Mouse (Mus musculus) frontal cortex, postnatal 25 days (tissue): ENCODE measurements around the gene Csk.

Source experiments
- DNase-seq, 2 experiments: peaks; one replicate each; pipeline ENCODE4 v3.0.0; 2022; ENCODE audit warnings: low spot score in 2 of 2

The Csk gene

GRCm38 (mm10) chr9:57638651-57639459 is 14.6 kb downstream of the Csk start:
- DNase-seq: no peak

DNA sequence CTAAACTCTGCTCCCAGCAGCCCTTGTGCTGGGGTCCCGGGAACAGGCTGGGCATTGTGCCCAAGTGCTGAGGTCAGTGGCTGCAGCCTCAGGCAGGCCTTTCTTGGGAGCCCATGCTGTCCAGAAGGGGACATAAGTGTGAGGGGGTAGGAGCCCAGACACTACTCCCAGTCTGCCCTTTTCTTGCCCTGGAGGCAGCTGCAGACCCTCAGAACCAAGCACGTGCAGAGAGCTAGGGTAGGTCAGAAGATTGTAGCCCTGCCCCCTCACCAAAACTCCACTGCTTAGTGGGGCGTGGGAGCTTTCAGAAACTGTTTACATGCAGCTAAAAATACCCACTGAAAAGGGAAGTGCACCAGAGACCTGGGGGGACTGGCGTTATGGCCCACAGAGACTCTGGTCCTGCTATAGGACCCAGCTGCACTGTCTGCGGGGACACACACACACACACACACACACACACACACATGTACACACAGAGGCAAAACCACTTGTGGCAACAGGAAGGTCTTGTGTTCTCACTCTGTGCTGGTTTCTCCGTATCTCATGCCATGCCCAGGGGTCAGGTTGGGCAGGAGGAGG is 15.6 kb downstream of the Csk start:
- DNase-seq: no peak

- DNase-seq: no peak
These were observed 16.2 kb downstream of the Csk start for GRCm38 (mm10) chr9:57637272-57637671.

GRCm38 (mm10) chr9:57633481-57634024 is 19.9 kb downstream of the Csk start:
- peak in 1 of 2 experiments; percentile 32 for DNase-seq

DNA sequence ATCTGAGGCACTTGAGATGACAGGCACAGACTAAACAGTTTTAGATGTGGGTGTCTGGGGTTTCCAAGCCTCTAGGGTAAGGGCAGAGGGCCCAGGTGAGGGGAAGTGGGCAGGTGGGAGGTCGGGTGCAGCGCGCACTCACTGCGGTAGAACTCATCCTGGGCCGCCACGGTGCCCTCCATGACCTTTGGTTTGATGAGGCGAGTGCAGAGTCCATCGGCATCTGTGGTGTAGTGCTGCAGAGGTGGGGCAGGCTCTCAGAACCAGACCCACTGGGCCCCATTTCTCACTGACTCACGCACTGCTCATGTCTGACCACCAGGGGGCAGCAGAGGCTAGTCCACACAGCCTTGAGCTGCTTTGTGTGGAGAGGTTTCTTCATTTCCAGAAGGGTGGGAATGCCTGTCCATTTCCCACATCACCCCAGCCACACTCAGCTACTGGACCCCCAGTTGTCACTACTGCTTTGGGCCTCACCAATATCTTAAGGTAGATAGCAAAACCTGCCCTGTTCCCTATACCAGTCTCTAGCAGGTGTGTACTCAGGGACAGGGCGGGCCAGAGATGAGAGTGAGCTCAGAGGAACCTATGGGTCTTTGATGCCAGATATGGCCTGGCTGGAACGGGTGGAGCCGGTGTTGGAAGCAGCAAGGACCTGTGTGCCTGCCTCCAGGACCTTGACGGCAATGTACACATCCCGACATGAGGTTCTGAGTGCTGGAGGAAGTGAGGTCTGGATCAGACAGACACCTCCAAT is 24.1 kb downstream of the Csk start:
- DNase-seq: peak; percentile 56 to 68

- DNase-seq: no peak
These were observed 24.7 kb downstream of the Csk start for GRCm38 (mm10) chr9:57628717-57629116.

GRCm38 (mm10) chr9:57627892-57628291 is 25.5 kb downstream of the Csk start:
- no peak for DNase-seq

GRCm38 (mm10) chr9:57627191-57627590 is 26.2 kb downstream of the Csk start:
- DNase-seq: no peak

DNA sequence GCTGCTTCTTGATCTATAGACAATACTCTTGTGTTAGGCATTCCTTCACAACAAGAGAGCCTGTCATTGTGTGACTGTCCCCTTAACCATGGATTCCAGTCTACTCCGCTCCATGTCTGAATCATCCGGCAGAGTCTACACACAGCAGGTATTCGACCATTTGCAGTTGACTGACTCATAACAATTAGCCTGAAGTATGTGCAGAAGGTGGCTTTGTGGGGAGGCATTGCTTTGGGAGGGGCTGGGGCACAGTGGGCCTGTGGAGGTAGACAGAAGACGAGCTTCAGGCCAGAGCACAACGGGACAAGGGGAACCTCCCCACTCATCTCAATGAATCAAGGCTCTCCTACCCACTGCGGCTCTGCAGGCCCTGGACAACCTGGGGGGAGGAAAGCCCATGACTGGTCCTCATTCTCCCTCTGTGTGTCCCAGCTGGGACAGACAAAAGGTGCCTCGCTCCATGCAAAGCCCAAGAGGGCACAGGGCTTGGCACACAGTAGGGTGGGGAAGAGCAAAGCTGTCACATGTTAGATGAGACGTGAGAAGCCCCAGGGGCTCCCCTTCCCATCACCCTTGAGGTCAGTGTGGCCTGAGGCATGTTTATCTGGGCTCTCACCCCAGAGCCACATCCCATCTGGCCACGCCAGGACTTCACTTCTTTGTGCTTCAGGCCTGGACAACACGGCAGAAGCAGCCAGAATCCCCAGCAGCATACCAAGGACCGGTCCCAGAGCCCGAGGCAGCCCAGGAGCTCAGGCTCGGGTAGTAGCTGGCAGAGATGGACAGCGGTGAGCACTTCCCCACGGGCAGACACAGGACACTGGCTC is 27.5 kb downstream of the Csk start:
- DNase-seq: no peak

- DNase-seq: no peak
These were observed 29.1 kb downstream of the Csk start for GRCm38 (mm10) chr9:57624295-57624694.

- no peak for DNase-seq
These were observed 32.8 kb downstream of the Csk start, which contains the start of gene Lman1l for GRCm38 (mm10) chr9:57620674-57621073. Gene Lman1l, minus strand, starts transcription at chr9:57620774.

DNA sequence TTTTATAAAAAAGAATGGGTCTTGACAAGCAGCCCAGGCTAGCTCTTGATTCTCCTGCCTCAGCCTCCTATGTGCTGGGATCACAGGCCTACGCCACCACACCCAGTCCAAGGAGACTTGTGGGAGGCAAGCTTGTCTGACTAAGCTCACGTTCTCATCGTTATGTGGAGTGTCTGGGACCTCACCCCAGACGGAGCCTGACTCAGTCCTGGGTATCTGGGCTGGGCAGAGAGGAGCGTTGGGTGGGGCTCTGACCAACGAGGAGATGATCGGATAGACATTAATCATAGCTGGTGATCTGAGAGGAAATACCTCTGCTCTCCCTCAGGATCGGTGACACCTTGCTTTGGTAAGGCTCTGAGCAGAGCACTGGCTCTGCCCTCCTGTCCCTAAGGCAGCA is 34.6 kb downstream of the Csk start:
- DNase-seq: no peak

DNA sequence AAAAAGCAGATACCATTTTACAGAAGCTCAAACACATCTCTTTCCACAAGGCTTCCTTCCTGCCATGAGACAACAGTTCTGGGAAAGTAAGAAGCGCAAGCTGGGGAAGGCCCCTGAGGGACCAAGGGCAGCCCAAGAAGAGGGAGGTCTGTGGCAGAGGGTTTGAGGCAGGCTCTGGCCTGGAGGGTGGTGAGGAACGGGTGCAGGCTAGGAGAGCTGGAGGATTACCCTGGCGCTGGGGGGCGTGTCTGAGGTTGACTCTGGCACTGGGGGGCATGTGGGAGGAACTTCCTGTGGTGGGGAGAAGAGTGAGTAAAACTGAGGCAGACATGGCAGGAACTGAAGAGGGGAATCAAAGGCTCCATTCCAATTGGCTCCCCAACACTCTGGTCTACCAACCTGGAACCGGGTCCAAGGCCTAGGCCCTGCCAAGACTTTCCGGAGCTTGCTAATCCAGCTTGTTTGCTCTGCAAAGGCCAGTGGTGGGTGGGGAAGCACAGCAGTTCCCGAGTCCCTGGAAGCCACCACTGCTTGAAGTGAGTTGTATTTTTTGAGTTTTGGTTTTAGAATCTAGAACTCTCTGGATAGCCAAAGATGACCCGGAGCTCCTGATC is 35.8 kb downstream of the Csk start:
- no peak for DNase-seq

DNA sequence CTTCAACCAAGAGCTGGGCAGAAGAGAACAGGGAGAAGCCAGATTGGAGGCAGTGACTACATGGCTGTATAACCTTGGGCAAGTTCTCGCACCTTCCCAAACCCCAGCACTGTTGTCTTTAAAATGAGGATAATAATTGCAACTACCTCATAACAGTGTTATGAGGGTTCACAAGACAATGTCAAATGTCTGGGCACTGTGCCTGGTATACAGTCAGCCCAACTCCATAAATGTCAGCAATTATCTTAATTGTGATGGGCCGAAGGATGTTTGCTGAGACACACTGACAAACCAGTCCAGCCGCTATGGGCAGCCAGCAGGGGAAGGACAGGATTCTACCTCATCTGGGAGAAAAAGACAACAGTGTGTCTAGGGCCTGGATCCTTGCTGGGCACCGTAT is 38.6 kb downstream of the Csk start:
- DNase-seq: no peak

DNA sequence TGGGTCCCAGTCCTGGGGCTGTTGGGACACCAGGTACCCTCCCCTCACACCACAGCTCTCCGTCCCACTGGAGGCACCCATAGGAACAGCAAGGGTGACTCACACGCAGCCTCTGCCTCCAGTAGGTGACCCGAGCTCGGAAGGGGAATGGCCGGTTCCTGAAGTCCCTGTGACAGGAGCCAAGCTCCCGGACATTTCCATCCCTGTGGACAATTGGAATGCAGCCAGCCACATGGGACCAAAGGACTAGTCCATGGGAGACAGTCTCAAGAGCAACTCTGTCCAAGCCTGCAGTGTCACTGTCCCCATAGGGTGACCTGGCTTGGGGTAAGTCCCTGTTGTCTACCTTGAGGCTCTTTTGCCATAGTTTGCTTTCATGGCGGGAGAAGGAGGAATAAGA is 39.5 kb downstream of the Csk start:
- no peak for DNase-seq

DNA sequence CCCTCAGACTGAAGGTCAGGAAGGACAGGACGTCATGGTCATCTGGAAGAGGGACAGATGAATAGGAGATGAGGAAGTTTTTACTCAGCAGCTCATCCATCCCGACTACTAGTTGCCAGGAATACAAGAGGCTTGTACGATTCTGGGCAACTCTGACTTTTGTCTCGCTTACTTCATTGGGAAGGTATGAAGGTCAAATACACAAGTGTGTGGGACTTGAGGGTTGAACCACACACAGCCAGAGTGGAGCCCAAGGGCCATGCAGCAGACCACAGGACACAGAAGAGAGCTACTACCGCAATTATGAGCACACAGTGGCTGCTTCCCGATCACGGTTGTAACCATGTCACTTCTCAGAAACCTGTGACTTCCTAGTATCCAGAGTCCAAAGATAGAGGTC is 40.8 kb downstream of the Csk start:
- no peak for DNase-seq

DNA sequence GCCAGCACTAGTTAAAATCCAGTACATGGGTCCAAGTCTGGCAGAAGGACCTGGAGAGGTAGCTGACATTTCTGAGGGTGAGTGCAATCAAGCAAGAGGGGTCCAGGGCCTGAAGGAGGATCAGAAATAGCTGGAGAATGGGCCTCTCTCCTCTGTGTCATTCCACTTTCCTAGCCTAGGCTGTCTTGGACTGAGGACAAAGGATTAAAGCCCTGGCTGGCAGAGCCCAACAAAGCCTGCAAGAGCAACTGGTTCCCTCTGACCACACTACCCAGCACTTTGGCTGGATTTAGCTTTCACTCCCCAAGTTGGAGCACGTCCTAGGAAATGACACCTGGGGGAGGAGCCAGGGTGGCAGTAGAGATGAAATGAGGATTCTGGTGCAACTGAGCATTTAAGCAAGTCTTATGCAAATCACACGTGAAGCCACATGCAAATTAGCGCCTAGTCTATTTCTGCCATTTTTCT is 43.0 kb downstream of the Csk start:
- no peak for DNase-seq

GRCm38 (mm10) chr9:57609803-57610202 is 43.6 kb downstream of the Csk start:
- no peak for DNase-seq

- DNase-seq: no peak
These were observed 47.1 kb downstream of the Csk start, which contains the start of gene Cplx3 for GRCm38 (mm10) chr9:57606139-57606851. Gene Cplx3, minus strand, starts transcription at chr9:57606281.

DNA sequence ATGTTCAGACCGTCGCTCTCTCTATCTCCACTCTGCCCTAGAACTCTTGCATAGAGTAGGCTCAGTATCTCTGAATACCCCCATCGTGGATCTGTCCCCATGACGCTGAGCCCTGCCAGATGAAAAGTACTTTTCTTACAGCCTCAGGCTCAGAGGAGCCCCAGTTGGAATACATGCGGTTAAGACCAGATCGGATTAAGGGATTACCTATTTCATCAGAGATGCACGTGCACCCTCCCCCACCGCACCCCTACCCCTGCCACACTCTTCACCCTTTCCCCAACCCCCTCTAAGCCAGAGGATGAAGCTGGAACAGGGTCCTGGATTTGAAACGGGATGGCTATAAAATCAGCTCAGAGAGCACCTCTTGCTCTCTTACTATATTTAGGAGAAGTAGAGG is 47.9 kb downstream of the Csk start:
- DNase-seq: no peak
